Mouse (Mus musculus) small intestine, adult 2 months (tissue): ENCODE results near the gene Pla2g4b.

Source experiments
- CTCF ChIP-seq: fragments of 200-500 bp; IDR thresholded peaks from 2 replicates; pipeline ENCODE4 v1.5.1; 2012; ENCODE audit warnings: low read depth, mild to moderate bottlenecking, control low read depth, inconsistent platforms, low read length, moderate library complexity, mixed read lengths; ENCODE audit not compliant: insufficient replicate concordance, insufficient read length; ENCODE audit errors: extremely low read depth
- POLR2A ChIP-seq: fragments of 200-500 bp; IDR thresholded peaks from 2 replicates; pipeline ENCODE4 v1.6.1; 2012; ENCODE audit warnings: low read depth, mild to moderate bottlenecking, control low read depth, inconsistent platforms, low read length, moderate library complexity

GRCm38 (mm10) chr2:120058818-120059217 lies 25.6 kb downstream of the Pla2g4b start:
- TF ChIP-seq POLR2A: no peak
- TF ChIP-seq CTCF: no peak
